Mouse (Mus musculus) liver, embryonic 11.5 days (tissue): ENCODE data around the gene Heph. TPM values are rescaled to one million over a fixed set of nuclear protein-coding genes. Genes with fewer than 3 reads are reported as not detected.
"Not testable (repeated sequence)": the region's sequence is repeated elsewhere in the genome, so short reads cannot be mapped to it uniquely, and the experiment has no call there.

Experiments used
- ATAC-seq: fragments of 200-750 bp; cut with Nextera tagmentation; replicated peaks from 2 replicates; pipeline ENCODE4 v1.8.0; 2017; ENCODE audit warnings: moderate number of reproducible peaks, mild to moderate bottlenecking, moderate TSS enrichment, moderate library complexity; ENCODE audit not compliant: low FRiP score
- DNase-seq: peaks from one replicate; pipeline ENCODE4 v3.0.0-alpha.2; 2017; ENCODE audit warnings: low spot score
- H3K27ac ChIP-seq: fragments of 300-500 bp; sonication (generic); 2 replicates; pipeline ENCODE4 v1.5.1; 2014; ENCODE audit warnings: mild to moderate bottlenecking, low read depth, low read length, control low read depth
- H3K27me3 ChIP-seq: fragments of 300-500 bp; sonication (generic); replicated peaks from 2 replicates; pipeline ENCODE4 v1.6.1; 2014; ENCODE audit warnings: low read length, mixed read lengths; ENCODE audit not compliant: control insufficient read depth, insufficient read depth
- H3K36me3 ChIP-seq: fragments of 300-500 bp; sonication (generic); 2 replicates; pipeline ENCODE4 v1.6.1; 2014; ENCODE audit warnings: mild to moderate bottlenecking, low read length, moderate library complexity, mixed read lengths; ENCODE audit not compliant: control insufficient read depth, insufficient read depth
- H3K4me1 ChIP-seq: fragments of 300-500 bp; sonication (generic); replicated peaks from 2 replicates; pipeline ENCODE4 v1.6.1; 2014; ENCODE audit warnings: low read length, mixed read lengths; ENCODE audit not compliant: control insufficient read depth, insufficient read depth
- H3K4me2 ChIP-seq: fragments of 300-500 bp; sonication (generic); 2 replicates; pipeline ENCODE4 v1.6.1; 2014; ENCODE audit warnings: mild to moderate bottlenecking, control low read depth, moderate library complexity
- H3K4me3 ChIP-seq: fragments of 300-500 bp; sonication (generic); 2 replicates; pipeline ENCODE4 v1.5.1; 2014; ENCODE audit warnings: low read depth, low read length, control low read depth
- H3K9ac ChIP-seq: fragments of 300-500 bp; sonication (generic); 2 replicates; pipeline ENCODE4 v1.6.1; 2014; ENCODE audit warnings: low read depth, low read length, control low read depth
- H3K9me3 ChIP-seq: fragments of 300-500 bp; sonication (generic); 2 replicates; pipeline ENCODE4 v1.6.1; 2016; ENCODE audit warnings: low read length, inconsistent platforms, mixed read lengths; ENCODE audit not compliant: control insufficient read depth
- WGBS: fragments of 180-500 bp; shearing (Covaris S2); extraction: QIAGEN DNeasy Blood & Tissue Kit; methylation state at CpG from one replicate; pipeline ENCODE4 v1.1.7; 2014; 5-methylcytosine and 5-hydroxymethylcytosine counted together
- polyA plus RNA-seq: library from polyadenylated mRNA; unstranded; fragments of >200 nt; fragmentation: Nextera tagmentation; extraction: Ambion mirVana; gene quantifications from 2 replicates; pipeline ENCODE4 v1.2.1, GENCODE M21; 2014

The Heph gene
- 5.3 and 6.0 TPM in 2 replicates for polyA plus RNA-seq

- ATAC-seq (no peak), DNase-seq (no peak)
- no peaks in the 10 kb centered on the region for H3K4me1 ChIP-seq
- no peaks in the 10 kb centered on the region for H3K36me3 ChIP-seq
- WGBS: 71% methylated on average over 2 of the region's 2 CpGs
- H3K9ac ChIP-seq: no peak within 1 kb of the TSS
- no peaks in the 10 kb centered on the region for H3K27me3 ChIP-seq
- peak within 1 kb of the TSS; percentile 28 for H3K4me3 ChIP-seq
- H3K27ac ChIP-seq: no peak within 1 kb of the TSS
- no peaks in the 10 kb centered on the region for H3K9me3 ChIP-seq
- peak within 1 kb of the TSS; percentile 39; the same call in 1 of the 2 replicates for H3K4me2 ChIP-seq
Observed at GRCm38 (mm10) chrX:96455149-96455548, at the start of gene Heph. Gene Heph, plus strand, starts transcription at chrX:96455359.

GRCm38 (mm10) chrX:96415351-96415750 lies 39.8 kb upstream of the Heph start:
- H3K9me3 ChIP-seq, H3K4me2 ChIP-seq, H3K4me3 ChIP-seq, DNase-seq, H3K9ac ChIP-seq, ATAC-seq, H3K27ac ChIP-seq, H3K36me3 ChIP-seq, H3K27me3 ChIP-seq, H3K4me1 ChIP-seq: not testable (repeated sequence)
- WGBS: 68% methylated on average over 4 of the region's 4 CpGs

GRCm38 (mm10) chrX:96416970-96417369 lies 38.2 kb upstream of the Heph start:
- no peaks in the 10 kb centered on the region for H3K27me3 ChIP-seq
- no peak overlapping the region for H3K4me3 ChIP-seq
- H3K36me3 ChIP-seq: no peaks in the 10 kb centered on the region
- no peaks in the 10 kb centered on the region for H3K4me1 ChIP-seq
- ATAC-seq: no peak
- H3K4me2 ChIP-seq: no peak overlapping the region
- no peak overlapping the region for H3K27ac ChIP-seq
- WGBS: 78% methylated on average over 1 of the region's 1 CpGs
- no peak for DNase-seq
- no peak overlapping the region for H3K9ac ChIP-seq
- no peaks in the 10 kb centered on the region for H3K9me3 ChIP-seq

- no peaks in the 10 kb centered on the region for H3K9me3 ChIP-seq
- H3K27me3 ChIP-seq: no peaks in the 10 kb centered on the region
- WGBS: 30% methylated on average over 1 of the region's 1 CpGs
- H3K9ac ChIP-seq: no peak overlapping the region
- H3K4me3 ChIP-seq: no peak overlapping the region
- H3K4me2 ChIP-seq: no peak overlapping the region
- no peak for DNase-seq
- ATAC-seq: peak; percentile 63
- no peaks in the 10 kb centered on the region for H3K36me3 ChIP-seq
- no peaks in the 10 kb centered on the region for H3K4me1 ChIP-seq
- H3K27ac ChIP-seq: no peak overlapping the region
Observed at GRCm38 (mm10) chrX:96417733-96418132, 37.4 kb upstream of the Heph start.

GRCm38 (mm10) chrX:96419383-96419782 lies 35.8 kb upstream of the Heph start:
- H3K36me3 ChIP-seq: no peaks in the 10 kb centered on the region
- no peak overlapping the region for H3K27ac ChIP-seq
- H3K4me3 ChIP-seq: no peak overlapping the region
- H3K4me2 ChIP-seq: no peak overlapping the region
- DNase-seq (no peak), ATAC-seq (peak; percentile 68)
- no peaks in the 10 kb centered on the region for H3K9me3 ChIP-seq
- H3K9ac ChIP-seq: no peak overlapping the region
- H3K27me3 ChIP-seq: no peaks in the 10 kb centered on the region
- H3K4me1 ChIP-seq: no peaks in the 10 kb centered on the region

- Histone ChIP-seq H3K4me3 (peak within 1 kb of the TSS; percentile 28), H3K36me3 (no peaks in the 10 kb centered on the region), H3K27ac (no peak within 1 kb of the TSS), H3K27me3 (no peaks in the 10 kb centered on the region), H3K9ac (0 out of 2 replicates have a peak within 1 kb of the TSS, but pooled peaks have one; percentile 16), H3K4me2 (peak within 1 kb of the TSS; percentile 39), H3K4me1 (no peaks in the 10 kb centered on the region), H3K9me3 (no peaks in the 10 kb centered on the region)
- DNase-seq (peak; percentile 28), ATAC-seq (0 out of 2 replicates have a peak, but pooled peaks have one; percentile 31)
- 21% methylated on average over 9 of the region's 9 CpGs for WGBS
Observed at GRCm38 (mm10) chrX:96456201-96456963, 1.2 kb downstream of the Heph start, which contains the start of gene Hsf3. Gene Hsf3, minus strand, starts transcription at chrX:96456294.

- Histone ChIP-seq H3K27ac (no peak overlapping the region), H3K4me3 (no peak overlapping the region), H3K27me3 (no peaks in the 10 kb centered on the region), H3K9ac (no peak overlapping the region), H3K4me2 (no peak overlapping the region), H3K4me1 (no peaks in the 10 kb centered on the region), H3K36me3 (no peaks in the 10 kb centered on the region), H3K9me3 (no peaks in the 10 kb centered on the region)
- WGBS: 29% methylated on average over 1 of the region's 1 CpGs
- DNase-seq: no peak
- ATAC-seq: no peak
Observed at GRCm38 (mm10) chrX:96501580-96501979, 46.4 kb downstream of the Heph start.
